Mouse (Mus musculus): ENCODE results near the gene Ifrd1.
"Not testable (repeated sequence)": the region's sequence is repeated elsewhere in the genome, so short reads cannot be mapped to it uniquely, and the experiment has no call there.

Ifrd1 gene

DNA sequence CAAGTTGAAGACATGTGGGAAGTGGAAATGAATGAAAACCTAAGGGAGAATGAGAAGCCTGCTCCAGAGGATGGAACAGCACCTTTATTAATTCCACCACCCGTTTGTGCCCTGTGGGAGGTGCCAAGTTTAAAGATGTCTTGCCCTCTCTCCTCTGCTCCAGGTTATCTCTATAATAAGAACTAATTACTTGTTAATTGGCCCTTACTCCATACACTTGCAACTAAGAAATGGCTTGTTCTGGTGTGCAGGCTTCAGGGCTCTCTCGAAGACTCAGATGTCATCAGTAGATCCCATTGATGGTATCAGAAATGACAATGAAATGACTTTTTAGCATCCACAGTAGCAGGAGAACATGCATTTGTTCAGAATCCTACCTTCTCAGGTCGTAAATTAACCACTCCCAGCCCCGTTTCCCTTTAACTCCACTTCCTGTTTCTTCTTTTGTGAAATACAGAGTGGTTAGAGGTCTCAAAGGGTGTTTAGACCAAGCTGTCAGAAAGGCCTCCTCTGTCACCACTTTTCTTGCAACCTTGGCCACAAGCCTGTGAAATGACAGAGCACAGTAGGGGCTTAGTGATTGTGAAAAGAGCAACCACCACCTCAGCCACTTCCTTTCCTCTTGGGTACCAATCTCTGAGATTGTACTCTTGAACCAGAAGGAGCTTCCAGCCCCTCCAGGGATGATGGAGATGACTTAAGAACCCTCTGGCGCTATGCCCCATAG, at the start of gene Ifrd1:
Gene Ifrd1 (minus strand): TSS at position 51 of the 727 bp plus-strand sequence.
- no peak for DNase-seq (ENCODE audit: extremely low read depth, insufficient read length, low spot score)

- DNase-seq (ENCODE audit: extremely low read depth, insufficient read length, low spot score), result no peak
Observed at GRCm38 (mm10) chr12:40286539-40286938, 38.2 kb upstream of the Ifrd1 start.

DNA sequence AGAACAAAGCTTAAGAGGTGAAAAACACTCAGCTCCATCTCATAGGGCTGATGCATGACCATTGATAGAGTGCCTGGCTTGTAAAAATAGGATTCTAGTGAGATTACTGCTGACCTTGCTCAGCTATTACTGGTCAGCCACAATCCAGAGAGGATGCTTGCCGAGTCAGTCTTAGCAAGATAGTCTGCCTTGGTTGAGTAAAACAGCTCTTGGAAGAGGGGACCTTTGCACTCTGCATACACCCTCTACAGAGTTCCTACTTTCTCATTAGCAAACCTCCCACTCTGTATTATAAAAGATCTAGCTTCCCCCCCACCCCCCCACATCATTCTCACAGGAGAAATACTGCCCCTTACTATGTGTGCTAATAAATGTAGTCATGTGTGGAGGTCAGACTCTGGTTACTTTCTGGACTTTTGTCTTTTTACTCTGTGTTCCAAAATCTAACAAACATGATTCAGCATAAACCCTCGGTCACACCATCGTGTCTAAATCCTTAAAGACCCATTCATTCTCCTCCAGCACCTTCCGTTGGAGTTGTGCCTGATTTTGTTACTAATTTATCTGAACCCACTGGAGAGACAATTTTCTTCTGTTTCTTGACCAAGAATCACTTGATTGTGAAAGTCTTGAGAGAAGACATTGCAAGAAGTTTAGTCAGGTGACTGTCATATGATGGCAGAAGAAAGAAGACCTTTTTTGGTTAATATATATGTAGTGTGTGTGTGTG, 32.5 kb upstream of the Ifrd1 start:
- DNase-seq (ENCODE audit: extremely low read depth, insufficient read length, low spot score), result no peak

DNA sequence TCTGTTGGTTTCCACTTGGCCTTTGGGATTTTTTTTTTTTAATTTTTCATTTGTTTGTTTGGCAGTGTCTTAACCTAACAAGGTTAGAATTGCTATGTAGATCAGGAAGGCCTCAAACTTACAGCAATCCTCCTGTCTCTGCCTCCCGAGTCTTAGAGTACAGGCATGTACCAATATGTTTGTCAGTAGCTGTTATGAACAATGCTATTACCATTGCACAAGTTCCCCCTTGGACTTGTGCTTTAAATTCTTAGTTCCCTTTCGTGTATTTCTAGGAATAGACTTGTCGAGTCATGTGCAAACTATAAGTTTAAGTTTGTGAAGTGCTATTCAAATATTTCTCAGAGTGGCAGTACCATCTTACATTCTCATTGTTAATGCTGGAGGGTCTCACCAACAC, 29.3 kb upstream of the Ifrd1 start:
- DNase-seq (ENCODE audit: extremely low read depth, insufficient read length, low spot score), result no peak

- no peak for DNase-seq (ENCODE audit: extremely low read depth, insufficient read length, low spot score)
Observed at GRCm38 (mm10) chr12:40274931-40275330, 26.6 kb upstream of the Ifrd1 start.

- no peak for DNase-seq (ENCODE audit: extremely low read depth, insufficient read length, low spot score)
Observed at GRCm38 (mm10) chr12:40273339-40273738, 25.0 kb upstream of the Ifrd1 start.

DNA sequence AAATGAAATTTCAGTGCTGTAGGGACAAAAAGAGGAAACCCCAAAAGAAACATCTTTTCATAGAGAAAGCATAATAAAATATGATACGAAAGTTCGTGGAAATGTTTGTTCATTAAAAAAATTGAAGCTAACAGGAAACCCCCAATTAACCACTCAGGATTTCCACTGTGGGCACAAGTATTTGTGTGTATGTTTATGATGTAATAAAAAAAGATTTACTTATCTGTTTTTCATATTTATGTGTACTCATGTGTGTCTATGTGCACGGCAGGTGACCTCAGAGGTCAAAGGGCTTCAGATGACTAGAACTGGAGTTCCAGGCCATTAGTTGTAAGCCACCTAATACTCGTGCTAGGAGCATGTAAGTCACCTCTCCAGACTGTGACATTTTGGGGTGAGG, 24.4 kb upstream of the Ifrd1 start:
- DNase-seq (ENCODE audit: extremely low read depth, insufficient read length, low spot score), result no peak

DNA sequence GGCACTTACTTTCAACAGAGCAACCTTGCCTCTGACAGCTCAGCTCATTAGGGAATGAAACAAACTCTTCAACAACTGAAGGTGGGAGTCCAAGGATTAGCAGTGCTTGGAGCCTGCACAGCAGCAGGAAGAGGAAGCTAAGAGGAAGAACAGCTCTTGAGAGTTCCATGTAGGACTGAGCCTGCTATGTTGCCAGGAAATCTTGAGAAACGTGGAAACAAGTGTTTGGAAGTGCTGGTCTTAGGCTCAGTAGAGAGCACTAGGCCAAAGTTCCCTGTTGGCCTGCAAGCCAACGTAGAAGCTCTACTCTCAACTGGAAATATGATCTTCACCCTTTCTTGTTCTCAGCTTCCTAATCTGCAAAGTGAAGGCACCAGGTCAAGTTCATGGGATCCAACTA, 20.0 kb upstream of the Ifrd1 start:
- DNase-seq (ENCODE audit: extremely low read depth, insufficient read length, low spot score), result no peak

- no peak for DNase-seq (ENCODE audit: extremely low read depth, insufficient read length, low spot score)
Observed at GRCm38 (mm10) chr12:40263712-40264111, 15.4 kb upstream of the Ifrd1 start.

- DNase-seq (ENCODE audit: extremely low read depth, insufficient read length, low spot score), result no peak
Observed at GRCm38 (mm10) chr12:40263006-40263405, 14.7 kb upstream of the Ifrd1 start.

GRCm38 (mm10) chr12:40258462-40259000, 10.2 kb upstream of the Ifrd1 start:
- no peak for DNase-seq (ENCODE audit: extremely low read depth, insufficient read length, low spot score)

- peak; percentile 27 for DNase-seq (ENCODE audit: extremely low read depth, insufficient read length, low spot score)
Observed at GRCm38 (mm10) chr12:40257226-40257625, 8.9 kb upstream of the Ifrd1 start.

DNA sequence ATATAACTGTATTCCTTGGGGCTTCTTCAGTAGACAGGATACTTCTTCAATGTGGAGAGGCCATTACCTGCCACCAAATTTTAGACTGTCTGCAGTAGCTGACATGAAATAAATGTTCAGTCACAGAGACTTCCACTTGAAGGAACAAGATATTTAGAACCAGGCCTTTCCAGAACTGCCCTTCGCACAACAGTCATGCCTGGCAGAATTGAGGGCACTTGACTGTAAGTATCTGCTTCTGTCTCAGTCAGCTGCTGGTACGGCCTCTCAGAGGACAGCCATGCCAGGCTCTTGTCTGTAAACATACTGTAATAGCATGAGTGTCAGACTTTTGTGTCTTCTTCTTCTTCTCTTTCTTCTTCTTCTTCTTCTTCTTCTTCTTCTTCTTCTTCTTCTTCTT, 8.2 kb upstream of the Ifrd1 start:
- DNase-seq (ENCODE audit: extremely low read depth, insufficient read length, low spot score), result no peak

- no peak for DNase-seq (ENCODE audit: extremely low read depth, insufficient read length, low spot score)
Observed at GRCm38 (mm10) chr12:40256033-40256432, 7.7 kb upstream of the Ifrd1 start.

DNA sequence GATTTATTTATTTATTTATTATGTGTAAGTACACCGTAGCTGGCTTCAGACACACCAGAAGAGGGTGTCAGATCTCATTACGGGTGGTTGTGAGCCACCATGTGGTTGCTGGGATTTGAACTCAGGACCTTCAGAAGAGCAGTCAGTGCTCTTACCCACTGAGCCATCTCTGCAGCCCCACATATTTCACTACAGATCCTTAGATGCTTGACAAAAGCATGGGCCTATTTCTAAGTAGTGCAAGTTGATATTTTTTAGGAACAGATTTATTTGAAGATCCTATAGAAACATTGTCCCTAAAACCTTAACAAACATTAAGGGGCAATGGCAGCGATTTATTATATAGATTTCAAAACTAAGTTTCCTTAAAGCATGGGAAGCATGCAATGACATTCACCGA, 7.0 kb upstream of the Ifrd1 start:
- DNase-seq (ENCODE audit: extremely low read depth, insufficient read length, low spot score), result not testable (repeated sequence)

- no peak for DNase-seq (ENCODE audit: extremely low read depth, insufficient read length, low spot score)
Observed at GRCm38 (mm10) chr12:40254729-40255128, 6.4 kb upstream of the Ifrd1 start.

DNA sequence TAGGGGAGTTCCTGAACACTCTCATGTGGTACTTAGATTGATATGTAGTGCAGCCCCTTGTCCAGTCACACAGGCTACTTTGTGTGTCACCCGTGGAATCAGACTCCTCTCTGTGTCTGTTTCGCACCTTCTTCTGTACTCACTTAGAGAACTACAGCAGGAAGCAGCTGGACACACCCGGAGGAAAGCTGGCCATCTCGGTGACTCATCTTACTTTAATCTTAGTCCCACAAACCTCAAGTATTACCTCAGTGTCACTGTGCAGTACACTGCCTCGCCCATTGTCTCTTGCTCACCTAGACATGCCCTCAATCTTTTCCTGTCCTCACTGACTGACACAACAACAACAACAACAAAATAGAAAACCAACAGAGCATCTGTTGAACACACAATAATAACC, 4.9 kb upstream of the Ifrd1 start:
- DNase-seq (ENCODE audit: extremely low read depth, insufficient read length, low spot score), result peak; percentile 29

- no peak for DNase-seq (ENCODE audit: extremely low read depth, insufficient read length, low spot score)
Observed at GRCm38 (mm10) chr12:40250256-40250655, 2.0 kb upstream of the Ifrd1 start.

- peak; percentile 41 for DNase-seq (ENCODE audit: extremely low read depth, insufficient read length, low spot score)
Observed at GRCm38 (mm10) chr12:40247976-40248375, 328 bp downstream of the Ifrd1 start.

DNA sequence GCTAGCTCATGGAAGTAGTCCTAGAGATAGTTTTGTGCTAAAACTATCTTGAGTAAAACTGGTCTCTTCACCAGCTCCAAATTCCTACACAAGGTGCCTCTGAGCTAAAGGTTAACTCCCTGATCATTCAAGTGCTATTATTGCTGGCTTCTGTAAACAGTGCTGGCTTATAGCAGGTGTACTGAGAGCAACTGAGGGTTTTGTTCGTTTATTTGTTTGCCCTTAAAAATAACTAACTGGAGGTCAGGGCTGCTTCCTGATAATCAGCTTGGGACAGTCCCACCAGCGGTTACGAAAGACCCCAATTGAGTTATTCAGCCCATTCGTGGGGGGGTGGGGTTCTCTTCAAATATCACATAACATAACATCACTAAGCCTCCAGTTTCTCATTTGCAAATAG, 920 bp downstream of the Ifrd1 start:
- no peak for DNase-seq (ENCODE audit: extremely low read depth, insufficient read length, low spot score)

GRCm38 (mm10) chr12:40245434-40245970, 2.8 kb downstream of the Ifrd1 start:
- no peak for DNase-seq (ENCODE audit: extremely low read depth, insufficient read length, low spot score)

DNA sequence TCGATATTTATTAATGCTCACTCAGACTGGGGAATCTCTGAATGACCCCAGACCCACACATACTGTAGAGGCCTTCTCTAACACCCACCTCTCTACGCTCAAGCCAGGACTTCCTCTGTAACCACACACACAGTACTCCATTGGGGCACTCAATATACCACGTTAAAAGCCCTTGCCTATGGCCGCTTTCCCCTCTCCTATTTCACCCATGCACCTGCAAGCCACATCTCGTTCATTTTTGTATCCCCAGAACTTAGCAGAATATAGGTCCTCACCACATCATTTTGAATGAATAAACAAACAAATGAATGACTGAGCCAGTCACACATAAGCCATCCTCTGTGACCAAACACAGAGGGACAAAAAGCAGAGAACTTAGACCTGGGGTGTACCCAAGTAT, 3.4 kb downstream of the Ifrd1 start:
- no peak for DNase-seq (ENCODE audit: extremely low read depth, insufficient read length, low spot score)

Data from 3134 (cell line).